Mouse (Mus musculus) right cerebral cortex, postnatal 14 days (tissue): ENCODE results near the gene Gm21921.
"Not testable (repeated sequence)": the region's sequence is repeated elsewhere in the genome, so short reads cannot be mapped to it uniquely, and the experiment has no call there.

ENCODE experiments used
- DNase-seq: peaks from one replicate; pipeline ENCODE4 v3.0.0; 2022

The Gm21921 gene

DNA sequence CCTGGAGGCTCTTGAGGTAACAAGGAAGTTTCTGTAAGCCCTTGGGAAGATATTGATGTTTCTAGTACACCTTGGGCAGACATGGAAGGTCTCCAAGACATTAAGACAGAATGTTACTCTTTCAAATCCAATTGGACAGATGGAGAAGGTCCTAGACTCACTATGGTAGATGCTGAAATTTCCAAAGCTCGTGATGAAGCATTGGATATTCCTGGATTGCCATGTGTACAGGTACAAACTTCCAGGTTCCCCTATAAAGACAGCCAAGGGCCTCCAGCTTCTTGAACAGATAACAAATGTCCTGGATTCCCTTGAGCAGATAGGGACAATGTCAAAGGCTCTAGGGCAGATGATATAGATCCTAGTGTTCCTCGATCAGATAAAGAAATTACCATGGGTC lies at the start of gene Gm21921:
Gm21921 (minus strand) TSS at position 101 of the 400 bp plus-strand sequence.
- DNase-seq, result not testable (repeated sequence)
